8 mouse cellular contexts compared by ENCODE assay signal in the genomic region with DNA sequence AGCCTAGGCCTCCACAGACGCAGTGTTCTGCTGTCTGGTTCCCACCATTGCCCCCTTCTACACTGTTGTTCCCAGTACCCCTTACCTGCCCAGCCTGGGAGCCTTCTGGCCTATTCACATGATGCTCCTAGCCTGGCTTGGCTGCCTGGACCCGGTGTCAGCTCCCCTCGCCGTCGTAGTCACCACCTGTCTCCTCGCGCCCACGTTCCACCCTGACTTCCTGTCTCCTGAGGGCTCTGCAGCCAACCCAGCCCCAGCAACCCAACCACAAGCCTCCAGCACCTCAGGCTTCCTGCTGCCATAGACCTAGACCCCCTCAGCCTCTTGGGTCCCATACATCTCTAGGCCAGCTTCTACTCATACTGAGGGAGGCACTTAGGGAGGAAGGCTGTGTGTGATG. TPM values are rescaled to one million over a fixed set of nuclear protein-coding genes. Genes with fewer than 3 reads are reported as not detected.
DNase-seq lines count a peak whose midpoint lies in the region; ATAC-seq and TF ChIP-seq lines count a peak whose summit lies in the region.

A gene (minus strand): TSS at position 212 of the 400 bp plus-strand sequence.

- H3K4me2 ChIP-seq in lung, embryonic 15.5 days: no peak within 1 kb of the TSS
- no peak within 1 kb of the TSS for H3K4me2 ChIP-seq in limb, embryonic 13.5 days (replicated peaks)

- no peak within 1 kb of the TSS for H3K4me3 ChIP-seq in lung, embryonic 15.5 days
- H3K4me3 ChIP-seq in limb, embryonic 13.5 days: no peak within 1 kb of the TSS
- H3K4me3 ChIP-seq in thymus, adult 2 months (ENCODE audit: control insufficient read depth, insufficient read depth, low read length): peak within 1 kb of the TSS; percentile 60

- no peaks in the 10 kb centered on the region for H3K27me3 ChIP-seq in lung, embryonic 15.5 days
- no peaks in the 10 kb centered on the region for H3K27me3 ChIP-seq in limb, embryonic 13.5 days
- H3K27me3 ChIP-seq in thymus, adult 2 months (ENCODE audit: control insufficient read depth, insufficient read depth, low read length): no peaks in the 10 kb centered on the region

- 90% methylated on average over 8 of the region's 8 CpGs for WGBS in lung, embryonic 15.5 days
- 86% methylated on average over 8 of the region's 8 CpGs for WGBS in limb, embryonic 13.5 days
- WGBS in thymus, adult 2 months: 3% methylated on average over 8 of the region's 8 CpGs

- no peak for ATAC-seq in lung, embryonic 15.5 days (ENCODE audit: borderline replicate concordance, extremely low read depth, low FRiP score, low TSS enrichment)
- ATAC-seq in limb, embryonic 13.5 days (ENCODE audit: low FRiP score, low read depth): no peak

- no peak within 1 kb of the TSS for H3K9ac ChIP-seq in lung, embryonic 15.5 days
- no peak within 1 kb of the TSS for H3K9ac ChIP-seq in limb, embryonic 13.5 days

- peak; percentile 85; the same call in 1 of the 2 replicates for TF ChIP-seq POLR2A in thymus, adult 2 months (IDR thresholded peaks at IDR 0.05; ENCODE audit: control insufficient read depth, extremely low read depth, insufficient read depth, low read length, poor library complexity)

- intact Hi-C loops in heart, postnatal 10 days (cut with DNase I): no loop called here

- H3K27ac ChIP-seq in lung, embryonic 15.5 days: peak within 1 kb of the TSS; percentile 39; the same call in 1 of the 2 replicates
- H3K27ac ChIP-seq in limb, embryonic 13.5 days: no peak within 1 kb of the TSS
- H3K27ac ChIP-seq in thymus, adult 2 months (ENCODE audit: control insufficient read depth, insufficient read depth, low read length): peak within 1 kb of the TSS; percentile 93

- peaks cover 6% of the 10 kb centered on the region; the same call in 1 of the 2 replicates for H3K4me1 ChIP-seq in lung, embryonic 15.5 days
- H3K4me1 ChIP-seq in limb, embryonic 13.5 days: peaks cover 8% of the 10 kb centered on the region
- H3K4me1 ChIP-seq in thymus, adult 2 months (replicated peaks; ENCODE audit: control insufficient read depth, insufficient read depth, low read length): peaks cover 63% of the 10 kb centered on the region

- no peaks in the 10 kb centered on the region for H3K9me3 ChIP-seq in lung, embryonic 15.5 days
- H3K9me3 ChIP-seq in limb, embryonic 13.5 days: no peaks in the 10 kb centered on the region

- no peak for TF ChIP-seq CTCF in thymus, adult 2 months (IDR thresholded peaks at IDR 0.05; ENCODE audit: borderline replicate concordance, control insufficient read depth, extremely low read depth, insufficient read depth, low read length, poor library complexity)

- H3K36me3 ChIP-seq in lung, embryonic 15.5 days: no peaks in the 10 kb centered on the region
- H3K36me3 ChIP-seq in limb, embryonic 13.5 days: no peaks in the 10 kb centered on the region
- no peaks in the 10 kb centered on the region; the same call in 1 of the 2 replicates for H3K36me3 ChIP-seq in thymus, adult 2 months (ENCODE audit: control insufficient read depth, insufficient read depth, low read length)

- peak; percentile 92 for DNase-seq in heart, adult 11 months
- no peak for DNase-seq in heart, postnatal 10 days
- no peak for DNase-seq in lung, adult 18-20 months
- peak; percentile 89 for DNase-seq in thymus, adult 2 months
- no peak for DNase-seq in adrenal gland, postnatal 36 days
- no peak for DNase-seq in ovary, postnatal 14 days (ENCODE audit: low spot score)

RNA-seq across cellular contexts. Expression of the gene that starts here (rescaled TPM):
- 1 to 10 TPM; 2.1 to 3.9 TPM for total RNA-seq in heart, postnatal 10 days (2021)
- polyA plus RNA-seq in lung, embryonic 15.5 days (2015; fragmentation: Nextera tagmentation; extraction: Ambion mirVana): 8.3 and 24.9 TPM in 2 replicates
- 11.1 and 12.1 TPM in 2 replicates for polyA plus RNA-seq in limb, embryonic 13.5 days (2015; fragmentation: Nextera tagmentation; extraction: Ambion mirVana)
- polyA plus RNA-seq in thymus, adult 2 months (2012; rRNA removed): 1,584 and 1,845 TPM in 2 replicates
- total RNA-seq in adrenal gland, postnatal 36 days (2021): 1 to 10 TPM; 2.7 to 5.2 TPM

Comparison
In these comparisons a context has a peak if more than half of its experiments do, and no peak if none do; other contexts are left out.
1. RNA of the gene that starts here (polyA plus RNA-seq): 1,584 to 1,845 TPM in thymus, adult 2 months; 8.3 to 24.9 TPM in lung, embryonic 15.5 days and 11.1 to 12.1 TPM in limb, embryonic 13.5 days; every median in the first group is over 10 times any median in the second.
2. DNase-seq: peak in heart, adult 11 months (single experiment) and thymus, adult 2 months (single experiment); none in heart, postnatal 10 days (0 of 2), lung, adult 18-20 months (0 of 2), adrenal gland, postnatal 36 days (0 of 2) and ovary, postnatal 14 days (single experiment).